Mouse (Mus musculus) erythroblast, adult 5-6 weeks (primary cell): ENCODE data around the gene Psmc3. TPM values are rescaled to one million over a fixed set of nuclear protein-coding genes. Genes with fewer than 3 reads are reported as not detected.
A peak's percentile ranks its signal among the peaks of the same experiment; 100 is the strongest.
"Not testable (repeated sequence)": the region's sequence is repeated elsewhere in the genome, so short reads cannot be mapped to it uniquely, and the experiment has no call there.

Source experiments
- ATAC-seq: replicated peaks from 2 replicates; pipeline ENCODE4 v1.8.0; 2016; ENCODE audit warnings: moderate number of reproducible peaks, mild to moderate bottlenecking, moderate TSS enrichment, inconsistent platforms; ENCODE audit not compliant: poor library complexity, low FRiP score, severe bottlenecking
- total RNA-seq, 2 experiments: library from RNA; stranded (forward) in 1 of 2; stranded (reverse) in 1 of 2; fragments of 150-400 nt in 1 of 2; fragments of 200-764, 138-1000 nt in 1 of 2; gene quantifications; 2 replicates each; pipeline versions ENCODE4 v1.2.3 to v1.2.4; 2015 to 2017; ENCODE audit warnings: low replicate concordance in 2 of 2

Psmc3 gene
- total RNA-seq (2015; ENCODE audit: low replicate concordance): 24.8 and 40.8 TPM in 2 replicates
- total RNA-seq (2017; ENCODE audit: low replicate concordance): 76.4 and 132 TPM in 2 replicates

- peak; percentile 98 for ATAC-seq
Observed at GRCm38 (mm10) chr2:91053934-91054382, at the start of gene Psmc3. TSS of gene Psmc3 (plus strand) at chr2:91054009.

GRCm38 (mm10) chr2:91008536-91008935 is 45.3 kb upstream of the Psmc3 start:
- no peak for ATAC-seq

- no peak for ATAC-seq
Observed at GRCm38 (mm10) chr2:91013881-91014280, 39.9 kb upstream of the Psmc3 start.

- no peak for ATAC-seq
Observed at GRCm38 (mm10) chr2:91015386-91015785, 38.4 kb upstream of the Psmc3 start.

GRCm38 (mm10) chr2:91018061-91018788 is 35.6 kb upstream of the Psmc3 start:
- ATAC-seq: no peak

- ATAC-seq: no peak
Observed at GRCm38 (mm10) chr2:91019911-91020310, 33.9 kb upstream of the Psmc3 start.

GRCm38 (mm10) chr2:91022266-91022665 is 31.5 kb upstream of the Psmc3 start:
- not testable (repeated sequence) for ATAC-seq

GRCm38 (mm10) chr2:91023131-91023530 is 30.7 kb upstream of the Psmc3 start:
- no peak for ATAC-seq

- no peak for ATAC-seq
Observed at GRCm38 (mm10) chr2:91023956-91024355, 29.9 kb upstream of the Psmc3 start.

GRCm38 (mm10) chr2:91025081-91025516 is 28.7 kb upstream of the Psmc3 start:
- no peak for ATAC-seq

- ATAC-seq: peak; percentile 76
Observed at GRCm38 (mm10) chr2:91026491-91026890, 27.3 kb upstream of the Psmc3 start.

GRCm38 (mm10) chr2:91027391-91028214 is 26.2 kb upstream of the Psmc3 start:
- peak; percentile 42; the same call in 1 of the 2 replicates for ATAC-seq

GRCm38 (mm10) chr2:91031216-91031615 is 22.6 kb upstream of the Psmc3 start:
- ATAC-seq: no peak

GRCm38 (mm10) chr2:91033000-91033399 is 20.8 kb upstream of the Psmc3 start:
- no peak for ATAC-seq

GRCm38 (mm10) chr2:91035385-91035784 is 18.4 kb upstream of the Psmc3 start, which contains the start of gene Rapsn:
TSS of gene Rapsn (plus strand) at chr2:91035620.
- no peak for ATAC-seq

- ATAC-seq: no peak
Observed at GRCm38 (mm10) chr2:91041786-91042185, 12.0 kb upstream of the Psmc3 start.

GRCm38 (mm10) chr2:91042651-91043398 is 11.0 kb upstream of the Psmc3 start:
- no peak for ATAC-seq

- ATAC-seq: no peak
Observed at GRCm38 (mm10) chr2:91044727-91045126, 9.1 kb upstream of the Psmc3 start.

GRCm38 (mm10) chr2:91045805-91046204 is 8.0 kb upstream of the Psmc3 start:
- not testable (repeated sequence) for ATAC-seq

- no peak for ATAC-seq
Observed at GRCm38 (mm10) chr2:91047359-91047758, 6.5 kb upstream of the Psmc3 start.
